Mouse (Mus musculus) liver, embryonic 11.5 days (tissue): ENCODE measurements around the gene Scaf1. TPM values are rescaled to one million over a fixed set of nuclear protein-coding genes. Genes with fewer than 3 reads are reported as not detected.

Experiments used
- ATAC-seq: fragments of 200-750 bp; cut with Nextera tagmentation; replicated peaks from 2 replicates; pipeline ENCODE4 v1.8.0; 2017; ENCODE audit warnings: moderate number of reproducible peaks, mild to moderate bottlenecking, moderate TSS enrichment, moderate library complexity; ENCODE audit not compliant: low FRiP score
- DNase-seq: peaks from one replicate; pipeline ENCODE4 v3.0.0-alpha.2; 2017; ENCODE audit warnings: low spot score
- H3K27ac ChIP-seq: fragments of 300-500 bp; sonication (generic); 2 replicates; pipeline ENCODE4 v1.5.1; 2014; ENCODE audit warnings: mild to moderate bottlenecking, low read depth, low read length, control low read depth
- H3K27me3 ChIP-seq: fragments of 300-500 bp; sonication (generic); replicated peaks from 2 replicates; pipeline ENCODE4 v1.6.1; 2014; ENCODE audit warnings: low read length, mixed read lengths; ENCODE audit not compliant: control insufficient read depth, insufficient read depth
- H3K36me3 ChIP-seq: fragments of 300-500 bp; sonication (generic); 2 replicates; pipeline ENCODE4 v1.6.1; 2014; ENCODE audit warnings: mild to moderate bottlenecking, low read length, moderate library complexity, mixed read lengths; ENCODE audit not compliant: control insufficient read depth, insufficient read depth
- H3K4me1 ChIP-seq: fragments of 300-500 bp; sonication (generic); replicated peaks from 2 replicates; pipeline ENCODE4 v1.6.1; 2014; ENCODE audit warnings: low read length, mixed read lengths; ENCODE audit not compliant: control insufficient read depth, insufficient read depth
- H3K4me2 ChIP-seq: fragments of 300-500 bp; sonication (generic); 2 replicates; pipeline ENCODE4 v1.6.1; 2014; ENCODE audit warnings: mild to moderate bottlenecking, control low read depth, moderate library complexity
- H3K4me3 ChIP-seq: fragments of 300-500 bp; sonication (generic); 2 replicates; pipeline ENCODE4 v1.5.1; 2014; ENCODE audit warnings: low read depth, low read length, control low read depth
- H3K9ac ChIP-seq: fragments of 300-500 bp; sonication (generic); 2 replicates; pipeline ENCODE4 v1.6.1; 2014; ENCODE audit warnings: low read depth, low read length, control low read depth
- H3K9me3 ChIP-seq: fragments of 300-500 bp; sonication (generic); 2 replicates; pipeline ENCODE4 v1.6.1; 2016; ENCODE audit warnings: low read length, inconsistent platforms, mixed read lengths; ENCODE audit not compliant: control insufficient read depth
- WGBS: fragments of 180-500 bp; shearing (Covaris S2); extraction: QIAGEN DNeasy Blood & Tissue Kit; methylation state at CpG from one replicate; pipeline ENCODE4 v1.1.7; 2014; 5-methylcytosine and 5-hydroxymethylcytosine counted together
- polyA plus RNA-seq: library from polyadenylated mRNA; unstranded; fragments of >200 nt; fragmentation: Nextera tagmentation; extraction: Ambion mirVana; gene quantifications from 2 replicates; pipeline ENCODE4 v1.2.1, GENCODE M21; 2014

Gene Scaf1
- polyA plus RNA-seq: 37.5 and 40.1 TPM in 2 replicates

- Histone ChIP-seq H3K4me3 (peak within 1 kb of the TSS; percentile 92), H3K27ac (peak within 1 kb of the TSS; percentile 96), H3K9ac (peak within 1 kb of the TSS; percentile 96), H3K27me3 (0 out of 2 replicates have a peak, but pooled peaks cover 5% of the 10 kb centered on the region), H3K4me2 (peak within 1 kb of the TSS; percentile 86), H3K36me3 (peaks cover 18% of the 10 kb centered on the region), H3K9me3 (no peaks in the 10 kb centered on the region), H3K4me1 (peaks cover 26% of the 10 kb centered on the region)
- peak; percentile 99 for DNase-seq
- under 1% methylated on average over 68 of the region's 69 CpGs for WGBS
- ATAC-seq: peak; percentile 84
Measured at GRCm38 (mm10) chr7:45015957-45016612, at the start of gene Scaf1. TSS of gene Scaf1 (minus strand) at chr7:45016363.

GRCm38 (mm10) chr7:45062239-45062835 lies 46.2 kb upstream of the Scaf1 start, which contains the start of the genes Nosip and Prrg2:
TSS of gene Nosip (plus strand) at chr7:45062429.
TSS of gene Prrg2 (minus strand) at chr7:45062677.
- no peaks in the 10 kb centered on the region for H3K27me3 ChIP-seq
- no peaks in the 10 kb centered on the region for H3K9me3 ChIP-seq
- ATAC-seq (peak; percentile 83), DNase-seq (peak; percentile 94)
- peak within 1 kb of the TSS; percentile 62 for H3K27ac ChIP-seq
- WGBS: under 1% methylated on average over 31 of the region's 31 CpGs
- H3K36me3 ChIP-seq: no peaks in the 10 kb centered on the region
- H3K4me1 ChIP-seq: peaks cover 21% of the 10 kb centered on the region
- H3K4me2 ChIP-seq: peak within 1 kb of the TSS; percentile 71
- H3K4me3 ChIP-seq: peak within 1 kb of the TSS; percentile 66
- peak within 1 kb of the TSS; percentile 70 for H3K9ac ChIP-seq

- H3K36me3 ChIP-seq: no peaks in the 10 kb centered on the region
- H3K4me2 ChIP-seq: peak overlapping the region; percentile 71
- peak overlapping the region; percentile 66 for H3K4me3 ChIP-seq
- H3K9ac ChIP-seq: peak overlapping the region; percentile 70
- DNase-seq: no peak
- H3K4me1 ChIP-seq: peaks cover 21% of the 10 kb centered on the region
- H3K27ac ChIP-seq: peak overlapping the region; percentile 34; the same call in 1 of the 2 replicates
- 27% methylated on average over 11 of the region's 11 CpGs for WGBS
- peak; percentile 10; the same call in 1 of the 2 replicates for ATAC-seq
- no peaks in the 10 kb centered on the region for H3K9me3 ChIP-seq
- H3K27me3 ChIP-seq: no peaks in the 10 kb centered on the region
Measured at GRCm38 (mm10) chr7:45061532-45062075, 45.4 kb upstream of the Scaf1 start.

GRCm38 (mm10) chr7:45060632-45061122 lies 44.5 kb upstream of the Scaf1 start:
- 62% methylated on average over 6 of the region's 6 CpGs for WGBS

GRCm38 (mm10) chr7:45058607-45059571 lies 42.7 kb upstream of the Scaf1 start:
- no peak overlapping the region for H3K27ac ChIP-seq
- H3K9ac ChIP-seq: no peak overlapping the region
- peaks cover 17% of the 10 kb centered on the region for H3K4me1 ChIP-seq
- 80% methylated on average over 10 of the region's 10 CpGs for WGBS
- H3K4me3 ChIP-seq: no peak overlapping the region
- no peaks in the 10 kb centered on the region for H3K9me3 ChIP-seq
- DNase-seq (no peak), ATAC-seq (no peak)
- H3K27me3 ChIP-seq: no peaks in the 10 kb centered on the region
- H3K4me2 ChIP-seq: no peak overlapping the region
- H3K36me3 ChIP-seq: no peaks in the 10 kb centered on the region

More at GRCm38 (mm10) chr7:45060632-45061122, 44.5 kb upstream of the Scaf1 start:
- Histone ChIP-seq H3K27ac (peak overlapping the region; percentile 6; the same call in 1 of the 2 replicates), H3K36me3 (no peaks in the 10 kb centered on the region), H3K27me3 (no peaks in the 10 kb centered on the region), H3K4me2 (peak overlapping the region; percentile 71; the same call in 1 of the 2 replicates), H3K9me3 (no peaks in the 10 kb centered on the region), H3K4me1 (peaks cover 21% of the 10 kb centered on the region), H3K4me3 (no peak overlapping the region), H3K9ac (no peak overlapping the region)
- ATAC-seq: no peak
- DNase-seq: no peak

GRCm38 (mm10) chr7:45056972-45057348 lies 40.8 kb upstream of the Scaf1 start:
- H3K4me2 ChIP-seq: no peak overlapping the region
- no peaks in the 10 kb centered on the region for H3K36me3 ChIP-seq
- no peak overlapping the region for H3K9ac ChIP-seq
- ATAC-seq (no peak), DNase-seq (no peak)
- no peak overlapping the region for H3K27ac ChIP-seq
- no peaks in the 10 kb centered on the region for H3K9me3 ChIP-seq
- H3K27me3 ChIP-seq: no peaks in the 10 kb centered on the region
- no peak overlapping the region for H3K4me3 ChIP-seq
- peaks cover 16% of the 10 kb centered on the region for H3K4me1 ChIP-seq

- Histone ChIP-seq H3K4me2 (no peak overlapping the region), H3K4me3 (no peak overlapping the region), H3K27ac (no peak overlapping the region), H3K4me1 (peaks cover 17% of the 10 kb centered on the region), H3K36me3 (no peaks in the 10 kb centered on the region), H3K9ac (no peak overlapping the region), H3K9me3 (no peaks in the 10 kb centered on the region), H3K27me3 (no peaks in the 10 kb centered on the region)
- ATAC-seq: no peak
- DNase-seq: no peak
- WGBS: 69% methylated on average over 14 of the region's 14 CpGs
Measured at GRCm38 (mm10) chr7:45056329-45056971, 40.3 kb upstream of the Scaf1 start.
